Mouse (Mus musculus) bone marrow macrophage, adult 2 months (primary cell): ENCODE results near the gene Tmem208.

ENCODE experiments used
- CTCF ChIP-seq: IDR thresholded peaks from 2 replicates; pipeline ENCODE4 v1.5.1; 2012; ENCODE audit warnings: low read depth, mild to moderate bottlenecking, low read length, moderate library complexity
- POLR2A ChIP-seq: IDR thresholded peaks from 2 replicates; pipeline ENCODE4 v1.6.1; 2012; ENCODE audit warnings: mild to moderate bottlenecking, low read depth, low read length, borderline replicate concordance

DNA sequence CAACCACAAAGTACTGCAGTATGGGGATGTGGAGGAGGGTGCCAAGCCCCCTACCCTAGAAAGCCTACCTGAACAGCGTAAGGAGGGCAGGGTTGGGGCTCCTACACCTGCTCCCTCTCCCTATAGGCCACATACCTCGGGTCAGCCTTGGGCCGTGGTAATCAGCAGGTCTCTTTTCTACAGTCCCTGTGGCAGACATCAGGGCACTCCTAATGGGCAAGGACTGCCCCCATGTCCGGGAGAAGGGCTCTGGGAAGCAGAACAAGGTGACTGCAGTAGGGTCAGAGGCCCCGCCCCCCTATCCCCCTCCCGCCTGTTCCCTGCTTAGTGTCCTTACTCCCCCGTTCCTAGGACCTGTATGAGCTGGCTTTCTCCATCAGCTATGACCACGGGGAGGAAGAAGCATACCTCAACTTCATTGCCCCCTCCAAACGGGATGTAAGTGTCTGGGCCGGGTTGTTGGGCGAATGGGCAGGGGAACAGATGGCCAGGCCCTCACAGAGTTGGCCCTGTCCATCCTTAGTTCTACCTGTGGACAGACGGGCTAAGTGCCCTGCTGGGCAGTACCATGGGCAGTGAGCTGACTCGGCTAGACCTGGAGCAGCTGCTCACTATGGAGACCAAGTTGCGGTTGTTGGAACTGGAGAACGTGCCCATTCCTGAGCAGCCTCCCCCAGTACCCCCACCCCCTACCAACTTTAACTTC, 16.9 kb upstream of the Tmem208 start:
- TF ChIP-seq CTCF = no peak
- TF ChIP-seq POLR2A = no peak
